Mouse (Mus musculus) urinary bladder, postnatal 10 days (tissue): ENCODE results near the gene Bbc3.
A peak's percentile ranks its signal among the peaks of the same experiment; 100 is the strongest.
"Not testable (repeated sequence)": the region's sequence is repeated elsewhere in the genome, so short reads cannot be mapped to it uniquely, and the experiment has no call there.

Experiments
- DNase-seq: peaks from one replicate; pipeline ENCODE4 v3.0.0; 2022; ENCODE audit warnings: low spot score

Gene Bbc3

DNA sequence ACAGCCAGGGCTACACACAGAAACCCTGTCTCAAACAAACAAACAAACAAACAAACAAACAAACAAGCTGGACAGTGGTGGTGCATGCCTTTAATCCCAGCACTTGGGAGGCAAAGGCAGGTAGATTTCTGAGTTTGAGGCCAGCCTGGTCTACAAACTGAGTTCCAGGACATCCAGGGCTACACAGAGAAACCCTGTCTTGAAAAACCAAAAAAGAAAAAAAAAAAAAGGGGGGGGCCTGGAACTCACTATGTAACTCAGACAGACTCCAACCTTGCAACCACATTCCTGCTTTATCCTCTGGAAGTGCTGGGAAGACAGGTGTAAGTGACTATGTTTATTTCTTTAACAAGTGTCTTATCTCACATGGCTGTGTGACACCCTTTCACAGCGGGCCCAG is at the start of gene Bbc3:
Bbc3 (plus strand) TSS at position 301 of the 400 bp plus-strand sequence.
- DNase-seq: not testable (repeated sequence)

DNA sequence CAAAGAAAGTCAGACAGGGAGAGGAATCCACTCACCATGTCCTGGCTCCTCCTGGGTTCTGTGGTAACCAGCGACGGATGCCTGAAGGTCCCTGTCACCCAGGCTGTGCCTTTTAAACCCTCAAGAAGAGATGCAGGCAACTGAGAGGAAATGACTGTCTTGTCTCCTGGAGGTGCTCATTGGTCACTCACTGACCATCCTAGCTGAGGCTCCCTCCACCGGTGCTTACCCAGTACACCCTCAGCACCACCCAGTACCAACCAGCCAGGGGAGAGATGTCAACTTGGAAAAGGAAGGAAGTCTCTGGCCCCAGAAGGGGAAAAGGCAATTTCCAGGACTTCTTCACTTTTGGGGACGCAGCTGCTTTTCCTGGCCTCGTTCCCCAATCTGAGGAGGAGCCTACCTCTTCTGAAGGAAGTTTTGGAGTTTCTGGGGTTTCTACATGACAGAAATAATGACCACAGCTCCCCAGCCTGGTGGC is 49.0 kb upstream of the Bbc3 start, which contains the start of gene C5ar1:
C5ar1 (minus strand) TSS at position 431 of the 481 bp plus-strand sequence.
- no peak for DNase-seq

GRCm38 (mm10) chr7:16261097-16261496 is 47.1 kb upstream of the Bbc3 start:
- DNase-seq: no peak

DNA sequence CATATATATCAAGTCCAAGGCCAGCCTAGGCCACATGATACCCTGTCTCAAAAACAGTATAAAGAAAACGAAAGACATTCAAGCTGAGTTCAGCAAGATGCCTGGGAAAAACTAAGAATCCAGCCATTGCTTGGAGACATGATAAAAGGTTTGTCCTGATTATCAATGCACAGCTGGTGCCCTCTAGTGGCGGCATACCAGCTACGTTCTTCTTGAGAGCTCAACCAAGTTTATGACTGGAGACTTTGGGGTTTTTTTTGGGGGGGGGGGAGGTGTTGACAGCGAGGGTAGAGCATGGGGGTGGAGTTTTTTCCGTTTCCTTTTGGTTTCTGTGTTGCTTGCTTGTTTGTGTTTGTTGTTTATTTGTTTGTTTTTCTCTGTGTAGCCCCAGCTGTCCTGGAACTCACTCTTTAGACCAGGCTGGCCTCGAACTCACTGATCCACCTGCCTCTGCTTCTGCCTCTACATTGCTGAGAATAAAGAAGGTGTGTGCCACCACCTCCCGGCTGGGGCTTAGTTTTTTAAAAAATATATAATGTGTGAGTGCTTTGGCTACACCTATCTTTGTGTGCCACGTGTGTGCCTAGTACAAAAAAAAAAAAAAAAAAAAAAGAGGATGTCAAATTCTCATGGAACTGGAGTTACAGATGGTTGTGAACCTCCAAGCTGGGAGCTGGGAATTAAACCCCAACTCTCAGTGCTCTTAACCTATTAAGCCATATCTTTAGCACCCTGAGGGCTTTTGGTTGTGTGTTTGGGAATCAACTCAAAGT is 45.0 kb upstream of the Bbc3 start:
- DNase-seq: no peak

DNA sequence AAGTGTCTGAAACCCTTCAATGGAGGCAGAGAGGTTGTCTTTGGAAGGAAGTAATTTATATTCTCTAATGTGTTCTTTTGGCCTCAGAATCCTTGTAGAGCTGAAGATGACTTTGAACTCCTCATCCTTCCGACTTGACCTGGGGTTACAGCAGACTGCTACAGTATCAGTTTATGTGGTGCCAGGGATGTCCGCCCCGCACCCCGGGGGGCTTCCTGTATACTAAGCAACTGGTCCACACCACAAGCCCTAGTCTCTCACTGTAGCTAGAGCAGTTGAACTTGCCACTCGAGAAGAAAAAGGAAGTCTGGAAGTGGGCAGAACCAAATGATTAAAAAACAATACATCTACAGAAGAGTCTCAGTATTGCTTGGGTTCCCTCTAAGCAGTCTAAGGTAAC is 44.4 kb upstream of the Bbc3 start:
- no peak for DNase-seq

DNA sequence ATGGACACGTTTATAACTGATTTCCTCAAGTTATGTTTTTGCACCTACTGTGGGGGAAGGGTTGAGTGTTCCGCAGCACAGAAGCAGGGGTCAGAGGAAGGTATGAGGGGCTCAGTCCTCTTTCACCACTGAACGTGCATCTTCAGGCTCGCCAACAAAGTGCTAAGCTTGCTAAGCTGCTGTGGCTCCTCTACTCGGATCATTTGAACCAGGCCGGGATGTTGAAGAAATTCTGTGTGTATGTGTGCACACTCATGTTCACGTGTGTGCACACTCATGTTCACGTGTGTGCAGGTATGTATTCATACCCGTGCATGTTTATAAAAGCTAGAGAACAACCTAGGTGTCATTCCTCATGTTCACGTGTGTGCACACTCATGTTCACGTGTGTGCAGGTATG is 42.3 kb upstream of the Bbc3 start:
- no peak for DNase-seq

- not testable (repeated sequence) for DNase-seq
Observed at GRCm38 (mm10) chr7:16266593-16266992, 41.6 kb upstream of the Bbc3 start.

- no peak for DNase-seq
Observed at GRCm38 (mm10) chr7:16271139-16271538, 37.1 kb upstream of the Bbc3 start.

DNA sequence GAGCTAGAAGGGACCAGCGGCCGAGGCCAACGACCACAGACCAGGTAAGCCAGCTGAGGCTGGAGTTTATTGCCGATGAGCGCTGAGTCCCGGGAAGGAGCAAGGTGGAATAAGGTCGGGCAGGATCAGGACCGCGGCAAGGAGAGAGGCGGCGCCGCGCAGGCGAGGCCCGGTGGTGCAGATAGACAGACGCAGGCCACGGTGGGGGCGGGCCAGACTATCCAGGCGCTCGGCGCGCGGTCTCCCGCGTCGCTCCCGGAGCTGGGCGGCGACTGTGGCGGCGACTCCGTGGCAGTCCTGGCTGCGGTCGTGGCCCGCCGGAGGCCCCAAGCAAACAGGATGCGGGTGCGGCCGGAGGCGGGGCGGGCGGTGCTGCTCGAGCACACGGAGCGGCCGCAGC is 35.5 kb upstream of the Bbc3 start:
- peak; percentile 39 for DNase-seq

GRCm38 (mm10) chr7:16273081-16273765 is 35.0 kb upstream of the Bbc3 start, which contains the start of gene Inafm1:
Gene Inafm1, minus strand, starts transcription at chr7:16273617.
- DNase-seq: peak; percentile 46

DNA sequence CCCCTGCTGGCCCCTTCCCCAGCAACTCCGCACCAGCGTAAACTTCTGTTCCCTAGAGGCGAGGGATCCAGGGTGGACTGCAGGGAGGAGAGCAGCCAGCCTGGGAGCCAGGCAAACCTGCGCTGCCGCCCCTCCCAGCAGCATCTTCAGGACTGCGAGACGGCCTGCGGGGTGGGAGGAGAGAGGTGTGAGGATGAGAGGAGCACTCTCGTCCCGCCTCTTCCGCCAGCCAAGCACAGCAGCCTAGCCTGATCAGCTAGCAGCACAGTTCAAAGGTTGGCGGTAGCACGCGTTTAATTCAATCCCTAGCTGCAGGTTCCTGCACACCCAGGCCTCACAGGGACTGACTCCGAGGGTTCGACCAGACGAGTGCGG is 34.4 kb upstream of the Bbc3 start:
- no peak for DNase-seq

GRCm38 (mm10) chr7:16274922-16275890 is 33.0 kb upstream of the Bbc3 start:
- DNase-seq: no peak

- DNase-seq: no peak
Observed at GRCm38 (mm10) chr7:16280721-16281120, 27.5 kb upstream of the Bbc3 start.

DNA sequence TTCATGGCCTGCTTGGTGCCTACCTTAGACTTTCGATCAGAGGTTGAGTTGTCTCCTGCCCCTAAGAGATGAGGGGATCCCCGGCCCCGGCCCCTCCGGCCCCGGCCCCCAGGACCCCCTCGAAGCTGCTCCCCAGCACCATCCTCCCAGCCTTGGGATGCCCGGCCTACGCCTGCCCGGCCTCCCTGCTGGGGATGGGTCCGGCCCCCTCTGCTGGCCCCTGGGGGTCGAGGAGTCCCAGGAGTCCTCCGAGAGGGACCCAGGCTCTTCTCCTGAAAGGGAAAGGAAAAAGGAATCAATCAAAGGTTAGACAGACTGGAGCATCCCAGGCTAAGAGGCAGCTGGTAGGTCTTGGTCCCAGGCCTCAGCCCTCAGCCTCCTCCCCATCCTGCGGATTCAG is 25.9 kb upstream of the Bbc3 start:
- no peak for DNase-seq

GRCm38 (mm10) chr7:16284001-16284400 is 24.2 kb upstream of the Bbc3 start:
- DNase-seq: no peak

GRCm38 (mm10) chr7:16284904-16285303 is 23.3 kb upstream of the Bbc3 start:
- no peak for DNase-seq

DNA sequence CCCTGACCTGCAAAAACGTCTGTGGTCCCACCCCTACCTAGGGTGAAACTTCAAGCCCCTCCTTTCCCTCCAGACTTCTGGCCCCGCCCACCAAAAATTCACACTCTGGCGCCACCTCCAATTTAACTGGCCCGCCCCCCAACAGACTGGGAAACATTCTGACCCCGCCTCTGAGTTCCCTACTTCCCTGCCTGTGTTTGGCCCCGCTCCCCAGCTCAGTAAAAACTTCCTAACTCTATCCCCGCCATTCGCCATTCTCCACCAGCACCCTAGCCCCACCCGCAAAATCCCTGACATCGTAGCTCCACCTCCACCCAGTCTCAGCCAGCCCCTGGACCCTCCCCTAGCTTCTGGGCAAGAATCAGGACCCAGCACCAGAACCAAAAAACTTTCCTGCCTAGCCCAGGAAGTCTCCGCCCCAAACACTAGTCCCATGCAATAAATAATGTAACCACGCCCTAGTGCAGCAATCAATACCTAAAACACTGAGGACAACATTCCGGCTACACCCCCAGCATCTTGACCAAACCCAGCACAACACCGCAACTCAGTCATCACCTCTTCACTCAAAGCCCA is 22.7 kb upstream of the Bbc3 start:
- DNase-seq: no peak

DNA sequence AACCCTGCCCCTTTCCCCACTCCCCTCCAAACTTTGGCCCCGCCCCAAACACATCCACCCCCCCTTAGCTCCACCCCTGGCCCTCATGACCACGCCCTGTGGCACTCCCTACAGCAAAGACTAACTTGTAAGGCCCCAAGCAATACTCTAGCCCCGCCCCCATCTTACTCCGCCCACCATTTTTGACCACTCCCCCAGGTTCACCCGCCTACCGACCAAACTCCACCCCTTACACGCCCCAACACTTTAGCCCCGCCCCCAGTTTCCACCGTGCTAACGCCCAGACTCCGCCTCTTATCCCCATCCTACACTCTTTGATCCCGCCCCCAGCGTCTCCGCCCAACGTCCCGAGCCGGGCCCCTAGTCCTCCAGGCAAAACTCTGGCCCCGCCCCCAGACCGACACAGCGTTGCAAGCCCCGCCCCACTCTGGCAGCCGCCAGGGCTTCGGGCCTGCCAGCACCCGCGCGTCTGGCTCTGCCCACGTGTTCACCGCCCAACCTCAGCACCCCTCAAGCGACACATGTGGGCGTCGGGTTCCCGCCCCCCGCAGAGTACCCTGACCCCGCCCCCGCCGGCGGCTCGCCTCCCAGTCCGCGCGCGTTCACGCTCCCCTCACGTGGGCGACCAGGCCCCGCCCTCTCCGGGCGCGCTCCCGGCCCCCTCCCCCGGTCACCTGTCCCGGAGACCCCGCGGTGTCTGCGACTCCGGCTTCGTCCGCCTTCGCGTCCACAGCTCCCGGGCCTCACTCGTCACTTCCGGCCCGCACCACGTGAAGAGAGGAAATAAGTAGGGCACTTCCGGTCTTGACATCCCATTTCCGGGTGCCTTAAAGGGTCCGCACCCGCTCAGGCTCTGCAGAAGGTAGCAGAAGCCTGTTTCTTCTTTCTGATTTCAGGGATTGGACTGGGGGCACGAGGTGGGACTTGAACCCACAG is 21.9 kb upstream of the Bbc3 start, which contains the start of gene Ccdc9:
Ccdc9 (minus strand) TSS at position 770 of the 936 bp plus-strand sequence.
- DNase-seq: peak; percentile 100

GRCm38 (mm10) chr7:16287016-16287415 is 21.2 kb upstream of the Bbc3 start:
- DNase-seq: no peak

DNA sequence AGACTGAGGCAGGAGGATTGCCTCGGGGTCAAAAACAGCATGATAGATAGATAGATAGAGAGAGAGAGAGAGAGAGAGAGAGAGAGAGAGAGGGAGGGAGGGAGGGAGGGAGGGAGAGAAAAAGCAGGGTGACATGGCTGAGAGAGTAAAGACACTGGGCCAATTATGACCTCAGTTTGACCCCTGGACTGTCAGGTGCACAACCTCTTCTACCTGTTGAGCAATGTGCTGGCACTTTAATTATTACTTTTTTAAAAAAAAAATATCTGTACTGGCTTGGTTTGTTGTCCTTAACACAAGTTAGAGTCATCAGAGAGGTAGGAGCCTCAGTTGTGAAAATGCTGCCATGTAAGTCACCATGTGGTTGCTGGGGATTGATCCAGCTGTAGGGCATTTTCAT is 20.4 kb upstream of the Bbc3 start:
- DNase-seq: no peak

DNA sequence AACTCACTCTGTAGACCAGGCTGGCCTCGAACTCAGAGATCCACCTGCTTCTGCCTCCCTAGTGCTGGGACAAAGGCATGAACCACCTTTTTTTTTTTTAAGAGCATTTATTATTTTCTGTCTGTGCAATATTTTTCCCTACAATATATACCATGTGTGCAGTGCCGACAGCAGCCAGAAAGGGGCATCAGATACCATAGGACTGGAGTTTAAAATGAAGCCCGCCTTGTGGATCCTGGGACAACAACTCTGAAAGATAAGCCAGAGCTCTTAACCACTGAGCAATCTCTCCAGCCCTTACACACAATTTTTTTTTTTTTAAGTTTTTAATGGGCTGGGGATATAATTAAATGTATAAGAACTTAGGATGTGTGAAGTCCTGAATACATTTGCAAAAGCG is 13.8 kb upstream of the Bbc3 start:
- no peak for DNase-seq
